Mouse (Mus musculus): ENCODE measurements at regions not wholly inside any gene's neighbourhood (a gene's known extent, or its start where the extent isn't known, plus 50 kb on each side); places are given as distances from the start of the nearest gene placed in this dataset.

GRCm38 (mm10) chr11:45349331-45349730 lies 502.5 kb upstream of the Clint1 start:
- no peak for TF ChIP-seq CTCF (IDR thresholded peaks at IDR 0.05; ENCODE audit: borderline replicate concordance, insufficient read depth, low read depth, low read length)
- no peak for TF ChIP-seq POLR2A (IDR thresholded peaks at IDR 0.05; ENCODE audit: borderline replicate concordance, insufficient read depth, low read length)

All from cerebellum, adult 2 months (tissue).